Mouse (Mus musculus) thymus, adult 2 months (tissue): ENCODE measurements around the gene Enox1. TPM values are rescaled to one million over a fixed set of nuclear protein-coding genes. Genes with fewer than 3 reads are reported as not detected.

Experiments
- DNase-seq: peaks from one replicate; pipeline ENCODE4 v3.0.0; 2021
- H3K27ac ChIP-seq: fragments of 200-500 bp; 2 replicates; pipeline ENCODE4 v1.5.1; 2012; ENCODE audit warnings: low read length, control low read depth; ENCODE audit not compliant: control insufficient read depth, insufficient read depth
- H3K27me3 ChIP-seq: fragments of 200-500 bp; 2 replicates; pipeline ENCODE4 v1.6.1; 2012; ENCODE audit warnings: mild to moderate bottlenecking, low read length, moderate library complexity, mixed read lengths; ENCODE audit not compliant: control insufficient read depth, insufficient read depth
- H3K36me3 ChIP-seq: fragments of 200-500 bp; 2 replicates; pipeline ENCODE4 v1.6.1; 2012; ENCODE audit warnings: mild to moderate bottlenecking, low read length, moderate library complexity; ENCODE audit not compliant: control insufficient read depth, insufficient read depth
- H3K4me1 ChIP-seq: fragments of 200-500 bp; replicated peaks from 2 replicates; pipeline ENCODE4 v1.6.1; 2012; ENCODE audit warnings: low read length; ENCODE audit not compliant: control insufficient read depth, insufficient read depth
- H3K4me3 ChIP-seq: fragments of 200-500 bp; 2 replicates; pipeline ENCODE4 v1.5.1; 2012; ENCODE audit warnings: mild to moderate bottlenecking, low read length, control low read depth, moderate library complexity; ENCODE audit not compliant: control insufficient read depth, insufficient read depth
- CTCF ChIP-seq: fragments of 200-500 bp; IDR thresholded peaks from 2 replicates; pipeline ENCODE4 v1.5.1; 2012; ENCODE audit warnings: mild to moderate bottlenecking, control low read depth, low read length, moderate library complexity, borderline replicate concordance; ENCODE audit not compliant: control insufficient read depth, poor library complexity, insufficient read depth; ENCODE audit errors: extremely low read depth
- POLR2A ChIP-seq: fragments of 200-500 bp; IDR thresholded peaks from 2 replicates; pipeline ENCODE4 v1.6.1; 2012; ENCODE audit warnings: mild to moderate bottlenecking, low read length, control low read depth, moderate library complexity; ENCODE audit not compliant: control insufficient read depth, poor library complexity, insufficient read depth; ENCODE audit errors: extremely low read depth
- WGBS: fragments of 180-500 bp; shearing (Covaris S2); methylation state at CpG from one replicate; pipeline ENCODE4 v1.1.7; 2018; 5-methylcytosine and 5-hydroxymethylcytosine counted together
- polyA plus RNA-seq: library from polyadenylated mRNA; depleted of rRNA; stranded (reverse); fragments of >200 nt; gene quantifications from 2 replicates; pipeline ENCODE4 v1.2.3, GENCODE M21; 2012

Gene Enox1
- polyA plus RNA-seq, 1 experiment = 0.38 TPM

DNA sequence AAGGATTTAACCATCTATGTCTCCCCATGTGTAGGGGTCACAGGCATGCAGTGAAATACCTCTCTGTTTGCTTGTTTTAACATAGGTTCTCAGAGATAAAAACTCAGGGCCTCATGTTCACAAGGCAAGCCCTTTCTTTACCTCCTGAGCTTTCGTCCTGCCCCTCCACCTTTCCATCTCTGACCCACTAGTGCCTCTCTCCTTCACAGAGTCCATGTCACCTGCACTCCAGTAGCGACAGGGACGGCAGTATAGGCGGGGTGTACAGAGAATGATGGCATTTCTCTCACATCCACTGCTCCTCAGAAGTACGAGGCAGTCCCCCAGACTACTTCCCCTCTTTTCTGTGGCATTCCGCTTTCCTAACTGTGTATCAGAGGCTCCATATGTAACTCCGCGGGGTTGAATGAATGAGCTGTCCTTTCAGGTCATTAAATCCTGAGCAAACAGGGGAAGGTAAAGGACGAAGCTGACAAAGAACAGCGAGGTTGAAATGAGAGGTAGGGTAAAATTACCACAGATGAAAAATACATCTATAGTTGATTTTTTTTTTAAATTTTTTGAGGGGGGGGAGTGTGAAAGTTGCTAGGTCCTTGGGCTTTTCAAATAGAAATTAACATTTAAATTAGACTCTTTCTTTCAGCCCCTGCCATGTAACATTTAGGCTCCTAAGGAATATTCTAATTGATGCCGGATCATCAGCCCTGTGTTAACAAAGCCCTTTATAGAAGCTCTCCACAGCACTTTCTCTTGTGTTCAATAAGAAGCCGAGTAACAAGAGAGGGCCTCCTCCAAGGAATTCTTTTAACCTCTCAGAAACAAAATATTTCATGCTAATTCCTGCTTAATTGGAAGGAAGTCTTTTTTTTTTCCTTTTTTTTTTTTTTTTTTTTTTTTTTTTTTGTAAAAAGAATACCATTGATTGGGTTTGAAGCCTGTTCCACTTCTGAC, 470.3 kb downstream of the Enox1 start:
- H3K27me3 ChIP-seq = no peaks in the 10 kb centered on the region
- H3K36me3 ChIP-seq = no peaks in the 10 kb centered on the region
- no peaks in the 10 kb centered on the region for H3K4me1 ChIP-seq
- H3K27ac ChIP-seq = no peak overlapping the region
- TF ChIP-seq CTCF = no peak
- WGBS = 90% methylated on average over 12 of the region's 12 CpGs
- DNase-seq = no peak
- no peak overlapping the region for H3K4me3 ChIP-seq

DNA sequence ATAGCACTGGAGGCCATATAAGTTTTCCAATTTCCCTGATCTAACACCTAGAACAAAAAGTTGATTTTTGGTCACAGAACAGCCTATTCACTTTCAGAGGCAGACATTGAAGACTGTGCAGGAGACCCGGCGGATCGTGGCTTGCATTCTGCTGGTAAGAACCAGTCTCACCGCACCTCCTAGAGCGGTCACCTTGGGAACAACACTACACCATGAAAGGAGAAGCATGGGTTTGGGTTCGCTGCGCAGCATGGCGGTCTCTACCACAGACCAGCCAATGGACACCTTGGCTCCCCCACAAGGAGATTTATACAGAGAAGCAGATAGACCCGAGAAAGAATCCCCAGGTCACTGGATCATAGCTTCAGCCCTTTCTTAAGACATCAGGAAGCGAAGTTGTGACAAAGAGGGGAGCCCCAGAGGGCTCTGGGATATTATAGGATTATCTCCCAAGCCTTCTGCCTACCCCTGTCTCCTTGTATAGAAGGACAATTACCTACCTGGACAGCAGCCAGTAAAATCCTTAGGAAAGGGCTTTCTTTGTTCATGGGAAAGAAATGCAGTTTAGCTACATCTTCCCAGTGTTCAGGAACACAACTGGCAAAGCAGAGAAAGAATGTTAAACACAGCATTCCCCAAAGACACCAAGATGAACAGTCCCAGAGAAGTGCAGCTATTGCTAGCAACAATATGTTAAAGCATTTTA, 476.1 kb downstream of the Enox1 start:
- 93% methylated on average over 10 of the region's 10 CpGs for WGBS
- TF ChIP-seq CTCF (no peak), POLR2A (no peak)
- Histone ChIP-seq H3K4me3 (no peak overlapping the region), H3K36me3 (no peaks in the 10 kb centered on the region), H3K27me3 (no peaks in the 10 kb centered on the region), H3K4me1 (no peaks in the 10 kb centered on the region), H3K27ac (no peak overlapping the region)
- DNase-seq = no peak

DNA sequence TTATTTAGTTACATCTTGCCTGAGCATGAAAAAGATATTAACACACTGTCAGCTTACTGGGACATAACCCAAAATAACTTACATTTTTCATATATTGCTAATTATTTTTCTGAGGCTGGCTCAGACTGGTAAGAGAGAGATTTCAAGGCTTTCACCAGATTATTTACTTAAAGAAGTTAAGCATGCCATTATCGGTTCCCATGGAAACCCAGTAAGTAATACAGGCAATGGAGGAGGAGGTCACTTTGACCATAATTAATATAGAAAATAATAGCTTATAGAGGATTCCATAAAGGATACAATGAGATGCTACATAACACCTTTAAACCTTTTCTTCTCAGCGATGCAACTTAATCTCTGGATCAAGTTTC, 476.6 kb downstream of the Enox1 start:
- TF ChIP-seq POLR2A = no peak
- no peak for TF ChIP-seq CTCF
- H3K4me3 ChIP-seq = no peak overlapping the region
- 89% methylated on average over 2 of the region's 2 CpGs for WGBS
- H3K36me3 ChIP-seq = no peaks in the 10 kb centered on the region
- H3K27me3 ChIP-seq = no peaks in the 10 kb centered on the region
- H3K4me1 ChIP-seq = no peaks in the 10 kb centered on the region
- DNase-seq = no peak
- H3K27ac ChIP-seq = no peak overlapping the region

DNA sequence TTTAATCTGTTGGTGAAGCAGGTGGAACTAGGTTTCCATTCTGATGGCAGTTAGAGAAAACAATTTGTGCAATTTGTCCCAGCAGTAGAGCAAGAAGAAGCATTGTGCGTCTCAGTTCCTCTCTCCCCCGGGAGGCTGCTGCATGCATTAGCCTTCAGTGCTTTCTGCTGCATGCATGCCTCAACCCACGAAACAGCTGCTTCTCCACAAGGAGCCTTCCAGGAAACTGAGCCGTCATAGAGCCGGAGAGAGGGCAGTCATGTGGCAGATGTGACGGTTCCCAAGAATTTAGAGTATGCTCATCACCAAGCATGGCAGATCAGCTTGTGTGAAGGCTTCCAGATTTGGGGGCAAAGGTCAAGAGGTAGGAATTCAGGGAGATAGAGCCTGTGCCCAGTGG, 480.4 kb downstream of the Enox1 start:
- WGBS = 53% methylated on average over 6 of the region's 6 CpGs
- DNase-seq = no peak
- Histone ChIP-seq H3K4me1 (no peaks in the 10 kb centered on the region), H3K36me3 (no peaks in the 10 kb centered on the region), H3K27me3 (no peaks in the 10 kb centered on the region), H3K27ac (no peak overlapping the region), H3K4me3 (no peak overlapping the region)
- TF ChIP-seq CTCF (no peak), POLR2A (no peak)

DNA sequence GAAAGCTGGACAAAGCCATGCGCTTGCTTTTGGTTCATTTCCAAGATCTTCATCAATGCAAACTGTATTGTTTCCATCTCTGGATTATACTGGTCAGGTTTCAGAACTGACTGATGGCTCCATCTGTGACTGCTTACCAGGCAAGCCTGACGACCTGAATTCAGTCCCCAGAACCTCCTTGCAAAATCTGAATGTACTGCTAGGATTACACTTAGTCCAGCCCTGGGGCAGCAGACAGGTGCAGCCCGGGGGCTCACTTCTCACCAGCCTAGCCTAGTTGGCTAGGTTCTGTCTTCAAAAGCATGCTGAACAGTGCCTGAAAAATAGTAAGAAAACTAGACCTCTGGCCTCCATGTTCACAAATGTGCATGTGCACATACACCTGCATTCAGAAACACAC, 481.6 kb downstream of the Enox1 start:
- H3K4me1 ChIP-seq = no peaks in the 10 kb centered on the region
- no peak overlapping the region for H3K4me3 ChIP-seq
- no peaks in the 10 kb centered on the region for H3K27me3 ChIP-seq
- 89% methylated on average over 3 of the region's 3 CpGs for WGBS
- no peak for DNase-seq
- no peak for TF ChIP-seq POLR2A
- no peak for TF ChIP-seq CTCF
- no peaks in the 10 kb centered on the region for H3K36me3 ChIP-seq
- H3K27ac ChIP-seq = no peak overlapping the region

DNA sequence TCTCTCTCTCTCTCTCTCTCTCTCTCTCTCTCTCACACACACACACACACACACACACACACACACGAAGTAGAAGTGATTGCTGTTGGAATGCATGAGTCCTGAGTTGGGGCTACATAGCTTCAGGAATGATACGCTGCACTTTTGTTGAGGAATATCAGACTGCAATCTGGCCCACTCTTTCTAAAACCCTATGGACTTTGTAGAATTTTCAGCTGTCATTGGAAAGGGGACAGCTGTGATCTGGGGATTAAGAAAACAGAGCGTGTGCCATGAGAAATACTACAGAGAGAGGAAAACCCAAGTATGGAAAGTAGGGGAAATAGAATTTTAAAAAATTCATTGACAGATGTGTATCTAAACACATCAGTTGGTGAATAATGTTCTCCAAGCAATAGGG, 482.1 kb downstream of the Enox1 start:
- WGBS = 94% methylated on average over 3 of the region's 3 CpGs

More for the DNA sequence above, 482.1 kb downstream of the Enox1 start:
- Histone ChIP-seq H3K27ac (no peak overlapping the region), H3K27me3 (no peaks in the 10 kb centered on the region), H3K4me3 (no peak overlapping the region), H3K36me3 (no peaks in the 10 kb centered on the region), H3K4me1 (no peaks in the 10 kb centered on the region)
- no peak for DNase-seq
- TF ChIP-seq POLR2A (no peak), CTCF (no peak)
